Mouse (Mus musculus) G1E (cell line): ENCODE data around the gene Mup21. TPM values are rescaled to one million over a fixed set of nuclear protein-coding genes. Genes with fewer than 3 reads are reported as not detected.
"Not testable (repeated sequence)": the region's sequence is repeated elsewhere in the genome, so short reads cannot be mapped to it uniquely, and the experiment has no call there.

Source experiments
- ATAC-seq: 2 replicates; pipeline ENCODE4 v1.8.0; 2016; ENCODE audit warnings: mild to moderate bottlenecking; ENCODE audit not compliant: insufficient number of reproducible peaks, poor library complexity, low FRiP score, severe bottlenecking; ENCODE audit errors: extremely low read depth
- DNase-seq: peaks from one replicate; pipeline ENCODE4 v3.0.0; 2012; ENCODE audit warnings: low spot score
- H3K27me3 ChIP-seq: 2 replicates; pipeline ENCODE4 v1.6.1; 2012; ENCODE audit warnings: mild to moderate bottlenecking, low read length, inconsistent platforms; ENCODE audit not compliant: insufficient read depth
- H3K36me3 ChIP-seq: replicated peaks from 2 replicates; pipeline ENCODE3; 2012; ENCODE audit warnings: mild to moderate bottlenecking, inconsistent platforms
- H3K4me1 ChIP-seq: 2 replicates; pipeline ENCODE4 v1.6.1; 2012; ENCODE audit warnings: low read depth, low read length, inconsistent platforms, mixed read lengths; ENCODE audit not compliant: insufficient read depth
- H3K4me3 ChIP-seq: 2 replicates; pipeline ENCODE4 v1.5.1; 2012; ENCODE audit warnings: low read depth, mild to moderate bottlenecking, inconsistent platforms, low read length, moderate library complexity, mixed read lengths
- H3K9me3 ChIP-seq: replicated peaks from 2 replicates; pipeline ENCODE4 v1.6.1; 2012; ENCODE audit warnings: inconsistent platforms
- CTCF ChIP-seq: IDR thresholded peaks from 2 replicates; pipeline ENCODE4 v1.5.1; 2012; ENCODE audit warnings: low read depth, low read length, inconsistent platforms, mixed read lengths
- GATA1 ChIP-seq: IDR thresholded peaks from 2 replicates; pipeline ENCODE4 v1.6.1; 2012; ENCODE audit warnings: borderline replicate concordance, low read length, inconsistent platforms, mixed read lengths
- GATA2 ChIP-seq: IDR thresholded peaks from 2 replicates; pipeline ENCODE4 v1.6.1; 2012; ENCODE audit warnings: low read depth, low read length, inconsistent platforms, borderline replicate concordance
- POLR2AphosphoS5 ChIP-seq: IDR thresholded peaks from 2 replicates; pipeline ENCODE4 v1.6.1; 2012; ENCODE audit warnings: low read depth, low read length, inconsistent platforms; ENCODE audit not compliant: insufficient replicate concordance
- TAL1 ChIP-seq: conservative IDR thresholded peaks from 2 replicates; pipeline ENCODE4 v1.6.1; 2012; ENCODE audit warnings: low read depth, low read length, inconsistent platforms, mixed read lengths
- polyA plus RNA-seq: library from polyadenylated mRNA; stranded (reverse); fragments of >175 nt; gene quantifications from 2 replicates; pipeline ENCODE4 v1.2.3, GENCODE M21; 2012
- total RNA-seq, 2 experiments: library from RNA; stranded (forward) in 1 of 2; stranded (reverse) in 1 of 2; fragments of 200-1000 nt in 1 of 2; fragments of >200 nt in 1 of 2; fragmentation: Nextera tagmentation in 1 of 2; gene quantifications; 2 replicates each; pipeline ENCODE4 v1.2.3; 2014 to 2017

Gene Mup21
- total and polyA plus RNA-seq, 3 experiments, result not detected

- Histone ChIP-seq H3K9me3 (peaks cover 40% of the 10 kb centered on the region), H3K4me3 (no peak overlapping the region), H3K4me1 (no peaks in the 10 kb centered on the region), H3K36me3 (no peaks in the 10 kb centered on the region), H3K27me3 (no peaks in the 10 kb centered on the region)
- DNase-seq, result no peak
- ATAC-seq, result no peak
- TF ChIP-seq TAL1 (no peak), POLR2AphosphoS5 (no peak), CTCF (no peak), GATA1 (no peak), GATA2 (no peak)
These were observed 17.0 kb downstream of the Mup21 start for GRCm38 (mm10) chr4:62133706-62134105.

GRCm38 (mm10) chr4:62103366-62103765 is 47.3 kb downstream of the Mup21 start:
- H3K27me3 ChIP-seq, ATAC-seq, H3K9me3 ChIP-seq, H3K4me3 ChIP-seq, H3K4me1 ChIP-seq, H3K36me3 ChIP-seq, DNase-seq: not testable (repeated sequence)
- peak; percentile 29; the same call in 1 of the 2 replicates for TF ChIP-seq CTCF

Other genes starting within 250 kb of the Mup21 start
- gene Mup20, start 96.7 kb downstream of the Mup21 start, total RNA-seq (2014; fragmentation: Nextera tagmentation), result not detected in 2 replicates
- gene Mup20, start 96.7 kb downstream of the Mup21 start, total RNA-seq (2017), result not detected in 2 replicates
- not detected in 2 replicates for gene Mup20, start 96.7 kb downstream of the Mup21 start, polyA plus RNA-seq
- gene Mup3, start 63.5 kb downstream of the Mup21 start, total RNA-seq (2014; fragmentation: Nextera tagmentation), result not detected in 2 replicates
- not detected in 2 replicates for gene Mup3, start 63.5 kb downstream of the Mup21 start, total RNA-seq (2017)
- not detected in 2 replicates for gene Mup3, start 63.5 kb downstream of the Mup21 start, polyA plus RNA-seq
- gene Zfp37, start 80.2 kb upstream of the Mup21 start, total RNA-seq (2014; fragmentation: Nextera tagmentation), result not detected in 2 replicates
- gene Zfp37, start 80.2 kb upstream of the Mup21 start, total RNA-seq (2017), result 0.71 TPM in 1 of 2 replicates, not detected in the other
- not detected in 2 replicates for gene Zfp37, start 80.2 kb upstream of the Mup21 start, polyA plus RNA-seq
- 4.4 and 6.4 TPM in 2 replicates for gene Slc31a2, start 111.7 kb upstream of the Mup21 start, total RNA-seq (2014; fragmentation: Nextera tagmentation)
- gene Slc31a2, start 111.7 kb upstream of the Mup21 start, total RNA-seq (2017), result 5.7 and 6.4 TPM in 2 replicates
- gene Slc31a2, start 111.7 kb upstream of the Mup21 start, polyA plus RNA-seq, result 0.13 and 0.22 TPM in 2 replicates
- 54.2 and 60.9 TPM in 2 replicates for gene Fkbp15, start 209.7 kb upstream of the Mup21 start, total RNA-seq (2014; fragmentation: Nextera tagmentation)
- gene Fkbp15, start 209.7 kb upstream of the Mup21 start, total RNA-seq (2017), result 60.0 and 60.3 TPM in 2 replicates
- gene Fkbp15, start 209.7 kb upstream of the Mup21 start, polyA plus RNA-seq, result 14.5 and 16.7 TPM in 2 replicates
- gene Slc31a1, start 209.9 kb upstream of the Mup21 start, total RNA-seq (2014; fragmentation: Nextera tagmentation), result 46.4 and 47.5 TPM in 2 replicates
- 25.7 and 30.4 TPM in 2 replicates for gene Slc31a1, start 209.9 kb upstream of the Mup21 start, total RNA-seq (2017)
- 2.2 and 3.4 TPM in 2 replicates for gene Slc31a1, start 209.9 kb upstream of the Mup21 start, polyA plus RNA-seq